Mouse (Mus musculus): ENCODE results near the gene 6430628N08Rik.

Gene 6430628N08Rik

GRCm38 (mm10) chr4:115941242-115941820 lies 50.9 kb downstream of the 6430628N08Rik start:
- DNase-seq: no peak

DNA sequence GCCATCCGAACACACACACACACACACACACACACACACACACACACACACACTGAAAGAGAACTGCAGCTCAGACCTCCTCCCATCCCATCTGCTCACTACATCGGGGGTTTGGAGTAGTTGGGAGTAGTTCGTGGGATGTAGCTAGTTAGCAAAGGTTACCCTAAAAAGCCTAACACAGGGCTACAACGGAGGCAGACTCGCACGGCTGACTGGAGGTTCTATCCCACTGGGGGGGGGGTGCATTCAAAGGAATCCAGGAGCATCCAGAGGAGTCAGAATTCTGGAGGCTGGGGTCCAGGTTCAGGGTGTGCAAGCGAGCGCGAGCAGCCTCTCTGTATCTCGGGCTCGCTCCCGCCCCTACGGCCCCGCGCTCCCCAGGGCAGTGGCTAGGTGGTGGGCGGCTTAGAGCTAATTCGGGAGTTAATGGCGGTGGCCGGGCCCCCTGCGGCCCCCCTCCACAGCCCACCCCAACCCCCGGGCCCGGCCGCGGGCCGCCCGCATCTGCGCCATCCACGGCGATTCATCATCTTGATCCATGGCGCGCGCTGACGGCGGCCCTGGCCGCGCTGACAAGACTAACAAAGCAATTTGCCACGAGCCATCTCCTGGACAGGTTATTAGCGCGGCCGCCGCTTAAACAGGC lies 53.3 kb downstream of the 6430628N08Rik start:
- no peak for DNase-seq
